Mouse (Mus musculus): Measurements from ENCODE around the gene Efnb3. TPM values are rescaled to one million over a fixed set of nuclear protein-coding genes. Genes with fewer than 3 reads are reported as not detected.
"Not testable (repeated sequence)": the region's sequence is repeated elsewhere in the genome, so short reads cannot be mapped to it uniquely, and the experiment has no call there.

Gene Efnb3
- polyA plus RNA-seq, 1 experiment from 2014 or later, result 126 TPM

- Histone ChIP-seq H3K27me3 (replicated peaks) (no peaks in the 10 kb centered on the region), H3K36me3 (no peaks in the 10 kb centered on the region), H3K4me1 (peaks cover 64% of the 10 kb centered on the region), H3K9me3 (replicated peaks) (no peaks in the 10 kb centered on the region), H3K4me2 (peak overlapping the region; percentile 80), H3K27ac (replicated peaks) (peak overlapping the region; percentile 93), H3K9ac (replicated peaks) (peak overlapping the region; percentile 61), H3K4me3 (replicated peaks) (peak overlapping the region; percentile 46)
- WGBS, result under 1% methylated on average over 44 of the region's 44 CpGs
- ATAC-seq (ENCODE audit: low FRiP score), result peak; percentile 81
Observed at GRCm38 (mm10) chr11:69546423-69547053, 13.5 kb downstream of the Efnb3 start.

DNA sequence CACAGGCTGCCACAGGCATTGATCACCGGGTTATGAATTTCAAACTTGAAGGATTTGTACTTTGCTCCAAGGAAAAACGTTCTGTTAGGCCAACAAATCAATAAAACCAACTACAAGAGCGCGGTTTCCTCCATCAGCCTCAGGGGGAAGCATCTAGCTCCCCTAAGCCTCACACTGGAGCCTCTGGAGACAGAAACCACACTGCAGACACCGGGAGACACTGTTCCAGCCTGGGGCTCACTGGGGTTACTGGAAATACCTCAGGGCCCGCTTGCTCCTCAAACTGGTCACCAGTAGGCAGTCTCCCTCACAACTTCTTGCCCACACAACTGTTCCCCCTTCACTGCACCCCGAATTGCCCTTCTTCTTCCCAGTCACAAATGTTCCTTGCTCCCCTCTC, 14.0 kb downstream of the Efnb3 start:
- peak overlapping the region; percentile 93 for H3K27ac ChIP-seq (replicated peaks)
- H3K9ac ChIP-seq (replicated peaks), result peak overlapping the region; percentile 61
- peak; percentile 5; the same call in 1 of the 2 replicates for ATAC-seq (ENCODE audit: low FRiP score)
- H3K36me3 ChIP-seq, result no peaks in the 10 kb centered on the region
- H3K4me3 ChIP-seq (replicated peaks), result peak overlapping the region; percentile 46
- H3K27me3 ChIP-seq (replicated peaks), result no peaks in the 10 kb centered on the region
- H3K9me3 ChIP-seq (replicated peaks), result no peaks in the 10 kb centered on the region
- H3K4me1 ChIP-seq, result peaks cover 64% of the 10 kb centered on the region
- 9% methylated on average over 7 of the region's 7 CpGs for WGBS
- H3K4me2 ChIP-seq, result peak overlapping the region; percentile 80

DNA sequence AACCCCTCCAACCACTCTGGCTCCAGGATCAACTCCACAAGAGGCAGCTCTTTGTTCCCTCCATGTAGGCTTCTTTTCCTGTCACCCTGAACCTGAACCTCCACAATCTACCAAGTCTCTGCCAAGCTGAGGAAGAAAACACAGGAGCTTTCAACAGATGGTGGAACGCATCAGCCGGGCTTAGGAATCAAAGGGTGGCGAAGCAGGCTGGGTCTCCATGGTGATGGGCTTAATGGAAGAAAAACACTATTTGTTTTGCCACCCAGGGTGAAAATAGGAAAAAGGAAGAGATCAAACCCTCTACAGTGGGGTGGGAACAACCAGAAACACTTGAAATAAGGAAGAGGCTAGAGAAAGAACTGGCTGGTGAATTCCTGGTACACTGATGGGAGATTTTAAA, 16.4 kb downstream of the Efnb3 start:
- H3K9me3 ChIP-seq (replicated peaks), result no peaks in the 10 kb centered on the region
- no peaks in the 10 kb centered on the region for H3K27me3 ChIP-seq (replicated peaks)
- H3K4me2 ChIP-seq, result 0 out of 2 replicates have a peak overlapping the region, but pooled peaks have one; percentile 11
- no peak overlapping the region for H3K4me3 ChIP-seq (replicated peaks)
- 8% methylated on average over 3 of the region's 3 CpGs for WGBS
- H3K9ac ChIP-seq (replicated peaks), result no peak overlapping the region
- ATAC-seq (ENCODE audit: low FRiP score), result no peak
- H3K4me1 ChIP-seq, result peaks cover 48% of the 10 kb centered on the region
- peak overlapping the region; percentile 60 for H3K27ac ChIP-seq (replicated peaks)
- no peaks in the 10 kb centered on the region for H3K36me3 ChIP-seq

DNA sequence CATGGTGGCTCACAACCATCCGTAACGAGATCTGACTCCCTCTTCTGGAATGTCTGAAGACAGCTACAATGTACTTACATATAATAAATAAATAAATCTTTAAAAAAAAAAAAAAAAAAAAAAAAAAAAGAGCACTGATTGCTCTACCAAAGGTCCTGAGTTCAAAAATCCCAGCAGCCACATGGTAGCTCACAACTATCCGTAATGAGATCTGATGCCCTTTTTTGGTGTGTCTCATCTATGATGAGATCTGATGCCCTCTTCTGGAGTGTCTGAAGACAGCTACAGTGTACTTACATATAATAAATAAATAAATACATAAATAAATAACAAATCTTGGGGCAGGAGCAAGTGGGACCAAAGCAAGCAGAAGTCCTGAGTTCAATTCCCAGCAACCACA, 18.3 kb downstream of the Efnb3 start:
- H3K36me3 ChIP-seq; H3K4me3 ChIP-seq (replicated peaks); H3K27me3 ChIP-seq (replicated peaks); H3K9me3 ChIP-seq (replicated peaks); H3K27ac ChIP-seq (replicated peaks); ATAC-seq (ENCODE audit: low FRiP score); H3K4me2 ChIP-seq; H3K9ac ChIP-seq (replicated peaks): not testable (repeated sequence)
- 75% methylated on average over 1 of the region's 3 CpGs for WGBS
- peaks cover 29% of the 10 kb centered on the region for H3K4me1 ChIP-seq

- H3K27ac ChIP-seq (replicated peaks), result no peak overlapping the region
- no peaks in the 10 kb centered on the region for H3K27me3 ChIP-seq (replicated peaks)
- WGBS, result 84% methylated on average over 2 of the region's 2 CpGs
- no peaks in the 10 kb centered on the region for H3K36me3 ChIP-seq
- no peak overlapping the region for H3K9ac ChIP-seq (replicated peaks)
- no peak overlapping the region for H3K4me2 ChIP-seq
- ATAC-seq (ENCODE audit: low FRiP score), result no peak
- H3K4me1 ChIP-seq, result peaks cover 19% of the 10 kb centered on the region
- H3K4me3 ChIP-seq (replicated peaks), result no peak overlapping the region
- no peaks in the 10 kb centered on the region for H3K9me3 ChIP-seq (replicated peaks)
Observed at GRCm38 (mm10) chr11:69540700-69541099, 19.3 kb downstream of the Efnb3 start.

DNA sequence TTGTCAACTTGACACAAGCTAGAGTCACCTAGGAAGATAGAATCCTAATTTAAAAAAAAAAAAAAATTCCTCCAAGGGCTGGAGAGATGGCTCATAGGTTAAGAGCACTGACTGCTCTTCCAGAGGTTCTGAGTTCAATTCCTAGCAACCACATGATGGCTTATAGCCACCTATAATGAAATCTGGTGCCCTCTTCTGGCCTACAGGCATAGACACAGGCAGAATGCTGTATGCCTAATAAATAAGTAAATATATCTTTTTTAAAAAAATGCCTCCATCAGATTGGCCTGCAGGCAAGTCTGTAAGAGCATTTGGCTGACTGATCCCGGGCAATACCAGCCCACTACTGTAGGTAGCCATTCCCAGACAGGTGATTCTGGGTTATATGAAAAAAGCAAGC, 25.0 kb downstream of the Efnb3 start:
- no peak overlapping the region for H3K27ac ChIP-seq (replicated peaks)
- ATAC-seq (ENCODE audit: low FRiP score), result no peak
- 0 out of 2 replicates have a peak, but pooled peaks cover 2% of the 10 kb centered on the region for H3K4me1 ChIP-seq
- WGBS, result 78% methylated on average over 1 of the region's 1 CpGs
- H3K9me3 ChIP-seq (replicated peaks), result no peaks in the 10 kb centered on the region
- H3K27me3 ChIP-seq (replicated peaks), result no peaks in the 10 kb centered on the region
- no peaks in the 10 kb centered on the region for H3K36me3 ChIP-seq
- no peak overlapping the region for H3K4me3 ChIP-seq (replicated peaks)
- H3K9ac ChIP-seq (replicated peaks), result no peak overlapping the region
- H3K4me2 ChIP-seq, result no peak overlapping the region

DNA sequence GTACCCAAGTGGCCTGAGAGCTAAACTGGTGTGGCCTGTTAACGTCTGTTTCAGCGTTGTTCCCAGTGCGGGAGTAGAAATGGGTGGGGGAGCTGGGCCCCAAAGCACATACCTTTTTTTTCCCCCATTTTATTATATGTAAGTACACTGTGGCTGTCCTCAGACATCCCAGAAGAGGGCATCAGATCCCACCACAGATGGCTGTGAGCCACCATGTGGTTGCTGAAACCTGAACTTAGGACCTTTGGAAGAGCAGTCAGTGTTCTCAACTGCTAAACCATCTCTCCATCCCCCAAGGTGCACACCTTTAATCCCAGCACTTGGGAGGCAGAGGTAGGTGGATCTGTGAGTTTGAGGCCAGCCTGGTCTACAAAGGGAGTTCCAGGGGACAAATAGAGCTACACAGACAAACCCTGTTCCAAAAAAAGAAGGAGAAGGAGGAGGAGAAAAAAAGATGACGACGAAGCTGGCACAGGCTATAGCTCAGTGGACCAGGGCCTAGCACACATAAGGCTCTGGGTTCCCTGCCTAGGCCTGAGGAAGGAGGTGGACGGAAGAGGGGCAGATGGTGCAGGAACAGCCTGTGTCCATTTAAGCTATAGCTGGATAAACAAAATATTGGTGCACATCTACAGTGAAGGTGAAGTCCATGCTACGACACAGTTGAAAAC, 27.4 kb downstream of the Efnb3 start:
- WGBS, result 90% methylated on average over 7 of the region's 7 CpGs
- Histone ChIP-seq H3K4me1 (peaks cover 10% of the 10 kb centered on the region), H3K9ac (replicated peaks) (no peak overlapping the region), H3K4me3 (replicated peaks) (no peak overlapping the region), H3K27me3 (replicated peaks) (no peaks in the 10 kb centered on the region), H3K27ac (replicated peaks) (no peak overlapping the region), H3K4me2 (no peak overlapping the region), H3K9me3 (replicated peaks) (no peaks in the 10 kb centered on the region), H3K36me3 (no peaks in the 10 kb centered on the region)
- no peak for ATAC-seq (ENCODE audit: low FRiP score)

DNA sequence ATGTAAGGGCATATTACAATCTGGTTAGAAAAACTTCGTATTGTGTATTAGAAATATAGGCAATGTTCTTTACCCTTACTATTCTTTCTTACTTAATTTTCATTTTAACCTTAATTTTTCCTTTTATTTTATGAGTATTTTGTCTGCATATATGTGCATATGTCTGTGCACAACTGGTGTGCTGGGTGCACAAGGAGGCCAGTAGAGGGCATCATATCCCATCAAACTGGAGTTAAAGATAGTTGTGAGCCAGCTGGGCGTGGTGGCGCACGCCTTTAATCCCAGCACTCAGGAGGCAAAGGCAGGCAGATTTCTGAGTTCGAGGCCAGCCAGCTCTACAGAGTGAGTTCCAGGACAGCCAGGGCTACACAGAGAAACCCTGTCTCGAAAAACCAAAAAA, 29.2 kb downstream of the Efnb3 start:
- WGBS, result 91% methylated on average over 6 of the region's 6 CpGs
- not testable (repeated sequence) for ATAC-seq (ENCODE audit: low FRiP score)

DNA sequence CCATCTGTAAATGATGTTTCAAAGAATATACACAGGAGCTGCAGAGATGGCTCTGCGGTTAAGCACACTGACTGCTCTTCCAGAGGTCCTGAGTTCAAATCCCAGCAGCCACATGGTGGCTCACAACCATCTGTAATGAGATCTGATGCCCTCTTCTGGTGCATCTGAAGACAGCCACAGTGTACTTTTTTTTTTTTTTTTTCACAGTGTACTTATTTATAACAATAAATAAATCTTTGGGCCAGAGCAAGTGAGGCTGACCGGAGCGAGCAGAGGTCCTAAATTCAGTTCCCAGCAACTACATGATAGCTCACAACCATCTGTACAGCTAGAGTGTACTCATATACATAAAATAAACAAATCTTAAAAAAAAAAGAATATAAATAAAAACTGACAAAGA, 29.7 kb downstream of the Efnb3 start:
- 86% methylated on average over 3 of the region's 3 CpGs for WGBS
- not testable (repeated sequence) for ATAC-seq (ENCODE audit: low FRiP score); H3K4me3 ChIP-seq (replicated peaks); H3K4me2 ChIP-seq; H3K36me3 ChIP-seq; H3K9ac ChIP-seq (replicated peaks); H3K27me3 ChIP-seq (replicated peaks); H3K9me3 ChIP-seq (replicated peaks)
- Histone ChIP-seq H3K27ac (replicated peaks) (0 out of 2 replicates have a peak overlapping the region, but pooled peaks have one; percentile 33), H3K4me1 (peaks cover 27% of the 10 kb centered on the region)

More for the DNA sequence above, 29.2 kb downstream of the Efnb3 start:
- H3K4me1 ChIP-seq, result peaks cover 27% of the 10 kb centered on the region
- H3K36me3 ChIP-seq; H3K9ac ChIP-seq (replicated peaks); H3K27me3 ChIP-seq (replicated peaks); H3K4me2 ChIP-seq; H3K4me3 ChIP-seq (replicated peaks); H3K9me3 ChIP-seq (replicated peaks); H3K27ac ChIP-seq (replicated peaks): not testable (repeated sequence)

DNA sequence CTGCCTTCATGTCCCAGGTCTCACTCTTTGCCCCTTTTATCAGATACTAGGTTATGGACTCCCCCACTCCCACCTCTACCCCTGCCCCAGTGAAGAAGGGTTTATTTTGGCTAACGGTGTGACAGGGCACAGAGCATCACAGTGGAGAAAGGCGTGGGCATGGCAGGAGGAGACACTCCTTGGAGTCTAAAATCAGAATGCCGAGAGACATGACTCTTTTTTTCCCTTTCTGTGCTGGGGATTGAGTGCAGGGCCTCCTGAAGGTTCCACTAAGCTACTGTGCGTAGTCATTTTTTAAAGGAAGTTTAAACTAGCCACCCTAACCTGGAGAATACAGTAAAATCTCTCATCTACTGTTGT, 32.0 kb downstream of the Efnb3 start:
- WGBS, result 63% methylated on average over 4 of the region's 4 CpGs
- no peak overlapping the region for H3K4me3 ChIP-seq (replicated peaks)
- H3K36me3 ChIP-seq, result no peaks in the 10 kb centered on the region
- no peak overlapping the region for H3K9ac ChIP-seq (replicated peaks)
- no peak for ATAC-seq (ENCODE audit: low FRiP score)
- peak overlapping the region; percentile 91 for H3K27ac ChIP-seq (replicated peaks)
- H3K4me2 ChIP-seq, result no peak overlapping the region
- H3K9me3 ChIP-seq (replicated peaks), result no peaks in the 10 kb centered on the region
- no peaks in the 10 kb centered on the region for H3K27me3 ChIP-seq (replicated peaks)
- peaks cover 27% of the 10 kb centered on the region for H3K4me1 ChIP-seq

DNA sequence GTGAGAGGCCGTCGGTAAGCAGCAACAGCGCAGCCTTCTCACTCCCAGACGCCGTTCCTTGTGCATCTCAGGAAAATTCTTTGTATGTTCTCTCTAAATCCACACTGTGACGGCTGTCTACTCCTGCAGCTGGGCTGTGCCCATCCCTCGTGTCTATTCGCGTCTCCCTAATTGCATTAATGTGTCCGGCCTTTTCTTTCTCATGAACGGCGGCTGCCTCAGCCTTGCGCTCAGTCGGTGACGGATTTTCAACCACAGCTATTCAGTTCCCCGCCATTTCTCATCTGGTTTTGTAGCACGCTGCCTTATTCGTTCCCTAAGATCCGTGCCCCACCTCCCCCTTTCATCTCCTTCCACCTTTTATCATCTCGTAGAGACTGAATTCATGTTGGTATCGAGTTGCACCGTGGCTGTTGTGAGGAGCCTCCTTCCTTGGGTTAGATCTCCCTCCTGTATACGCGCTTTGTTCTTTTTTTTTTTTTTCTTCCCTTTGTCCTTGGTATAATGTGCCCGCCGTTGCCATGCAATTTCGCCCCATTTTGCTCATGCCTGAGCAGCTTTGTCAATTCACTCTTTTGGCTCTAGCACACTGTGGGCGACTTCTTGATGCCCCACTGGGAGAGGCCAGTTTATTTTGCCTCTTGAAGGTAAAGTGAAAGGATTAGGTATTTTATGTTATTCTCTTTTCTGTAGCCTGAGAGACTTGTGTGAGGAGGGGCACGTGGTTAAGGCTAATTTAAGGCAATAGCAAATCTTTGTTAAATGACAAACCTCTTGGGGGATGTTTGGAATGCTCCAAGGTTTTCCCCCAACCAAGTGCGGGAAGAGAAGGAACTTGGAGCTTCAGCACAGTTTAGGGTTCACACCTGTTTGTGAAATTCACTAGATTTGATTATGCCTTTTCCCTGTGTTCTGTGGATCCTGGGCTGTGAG, 32.6 kb downstream of the Efnb3 start:
- Histone ChIP-seq H3K27me3 (replicated peaks) (no peaks in the 10 kb centered on the region), H3K9me3 (replicated peaks) (no peaks in the 10 kb centered on the region), H3K4me1 (peaks cover 27% of the 10 kb centered on the region), H3K9ac (replicated peaks) (peak overlapping the region; percentile 31), H3K4me2 (peak overlapping the region; percentile 47), H3K4me3 (replicated peaks) (peak overlapping the region; percentile 17), H3K36me3 (no peaks in the 10 kb centered on the region), H3K27ac (replicated peaks) (peak overlapping the region; percentile 91)
- 4% methylated on average over 30 of the region's 30 CpGs for WGBS
- ATAC-seq (ENCODE audit: low FRiP score), result peak; percentile 64
